Mouse (Mus musculus) stomach, embryonic 15.5 days (tissue): ENCODE results near the gene Olfr1396. TPM values are rescaled to one million over a fixed set of nuclear protein-coding genes. Genes with fewer than 3 reads are reported as not detected.

Experiments used
- ATAC-seq: fragments of 200-750 bp; cut with Nextera tagmentation; 2 replicates; pipeline ENCODE4 v1.8.0; 2017; ENCODE audit warnings: low read depth, moderate number of reproducible peaks, moderate TSS enrichment; ENCODE audit not compliant: insufficient read depth, low FRiP score
- H3K27ac ChIP-seq: fragments of 300-500 bp; sonication (generic); 2 replicates; pipeline ENCODE4 v1.5.1; 2015; ENCODE audit warnings: mild to moderate bottlenecking, inconsistent platforms
- H3K27me3 ChIP-seq: fragments of 300-500 bp; sonication (generic); replicated peaks from 2 replicates; pipeline ENCODE4 v1.6.1; 2015; ENCODE audit warnings: inconsistent platforms
- H3K36me3 ChIP-seq: fragments of 300-500 bp; sonication (generic); 2 replicates; pipeline ENCODE4 v1.6.1; 2015; ENCODE audit warnings: inconsistent platforms
- H3K4me1 ChIP-seq: fragments of 300-500 bp; sonication (generic); 2 replicates; pipeline ENCODE4 v1.6.1; 2015; ENCODE audit warnings: inconsistent platforms
- H3K4me2 ChIP-seq: fragments of 300-500 bp; sonication (generic); 2 replicates; pipeline ENCODE4 v1.6.1; 2015; ENCODE audit warnings: mild to moderate bottlenecking, inconsistent platforms
- H3K4me3 ChIP-seq: fragments of 300-500 bp; sonication (generic); replicated peaks from 2 replicates; pipeline ENCODE4 v1.5.1; 2015; ENCODE audit warnings: inconsistent platforms
- H3K9ac ChIP-seq: fragments of 300-500 bp; sonication (generic); 2 replicates; pipeline ENCODE4 v1.6.1; 2015; ENCODE audit warnings: inconsistent platforms
- H3K9me3 ChIP-seq: fragments of 300-500 bp; sonication (generic); 2 replicates; pipeline ENCODE4 v1.6.1; 2016; ENCODE audit warnings: inconsistent platforms
- WGBS: fragments of 180-500 bp; shearing (Covaris S2); methylation state at CpG from one replicate; pipeline ENCODE4 v1.1.7; 2015; 5-methylcytosine and 5-hydroxymethylcytosine counted together
- polyA plus RNA-seq: library from polyadenylated mRNA; unstranded; fragments of >200 nt; fragmentation: Nextera tagmentation; extraction: Ambion mirVana; gene quantifications from 2 replicates; pipeline ENCODE4 v1.2.1, GENCODE M21; 2015

Olfr1396 gene
- 0.14 TPM in 1 of 2 replicates, not detected in the other for polyA plus RNA-seq

- Histone ChIP-seq H3K27ac (no peak within 1 kb of the TSS), H3K4me3 (no peak within 1 kb of the TSS), H3K27me3 (no peaks in the 10 kb centered on the region), H3K9me3 (no peaks in the 10 kb centered on the region), H3K36me3 (no peaks in the 10 kb centered on the region), H3K4me2 (no peak within 1 kb of the TSS), H3K9ac (no peak within 1 kb of the TSS), H3K4me1 (no peaks in the 10 kb centered on the region)
- ATAC-seq, result no peak
These were observed at the start of gene Olfr1396 for GRCm38 (mm10) chr11:49114774-49115173. Gene Olfr1396, minus strand, starts transcription at chr11:49114874.

GRCm38 (mm10) chr11:49156821-49157814 is 42.4 kb upstream of the Olfr1396 start:
- Histone ChIP-seq H3K27ac (no peak overlapping the region), H3K4me2 (no peak overlapping the region), H3K4me3 (no peak overlapping the region), H3K27me3 (no peaks in the 10 kb centered on the region), H3K36me3 (no peaks in the 10 kb centered on the region), H3K4me1 (no peaks in the 10 kb centered on the region), H3K9me3 (no peaks in the 10 kb centered on the region), H3K9ac (no peak overlapping the region)
- 0 out of 2 replicates have a peak, but pooled peaks have one; percentile 14 for ATAC-seq
- WGBS, result 84% methylated on average over 2 of the region's 2 CpGs

GRCm38 (mm10) chr11:49154077-49154476 is 39.4 kb upstream of the Olfr1396 start, which contains the start of gene Olfr1394:
Gene Olfr1394, plus strand, starts transcription at chr11:49154377.
- Histone ChIP-seq H3K9ac (no peak within 1 kb of the TSS), H3K4me1 (no peaks in the 10 kb centered on the region), H3K36me3 (no peaks in the 10 kb centered on the region), H3K27me3 (no peaks in the 10 kb centered on the region), H3K9me3 (no peaks in the 10 kb centered on the region), H3K4me3 (no peak within 1 kb of the TSS), H3K4me2 (no peak within 1 kb of the TSS), H3K27ac (no peak within 1 kb of the TSS)
- no peak for ATAC-seq
- WGBS, result 82% methylated on average over 1 of the region's 1 CpGs

GRCm38 (mm10) chr11:49141974-49142373 is 27.3 kb upstream of the Olfr1396 start, which contains the start of gene Olfr1395:
Gene Olfr1395, plus strand, starts transcription at chr11:49142274.
- Histone ChIP-seq H3K27ac (no peak within 1 kb of the TSS), H3K27me3 (no peaks in the 10 kb centered on the region), H3K4me2 (no peak within 1 kb of the TSS), H3K9me3 (no peaks in the 10 kb centered on the region), H3K4me3 (no peak within 1 kb of the TSS), H3K9ac (no peak within 1 kb of the TSS), H3K4me1 (no peaks in the 10 kb centered on the region), H3K36me3 (no peaks in the 10 kb centered on the region)
- no peak for ATAC-seq
- WGBS, result 85% methylated on average over 6 of the region's 6 CpGs

GRCm38 (mm10) chr11:49124169-49124568 is 9.5 kb upstream of the Olfr1396 start:
- H3K36me3 ChIP-seq, result no peaks in the 10 kb centered on the region
- H3K27ac ChIP-seq, result no peak overlapping the region
- ATAC-seq, result no peak
- H3K9ac ChIP-seq, result no peak overlapping the region
- no peak overlapping the region for H3K4me3 ChIP-seq
- H3K9me3 ChIP-seq, result no peaks in the 10 kb centered on the region
- no peaks in the 10 kb centered on the region for H3K27me3 ChIP-seq
- WGBS, result 89% methylated on average over 2 of the region's 2 CpGs
- H3K4me1 ChIP-seq, result no peaks in the 10 kb centered on the region
- no peak overlapping the region for H3K4me2 ChIP-seq

- Histone ChIP-seq H3K9ac (no peak overlapping the region), H3K27ac (no peak overlapping the region), H3K9me3 (no peaks in the 10 kb centered on the region), H3K4me1 (no peaks in the 10 kb centered on the region), H3K36me3 (no peaks in the 10 kb centered on the region), H3K4me2 (no peak overlapping the region), H3K27me3 (no peaks in the 10 kb centered on the region), H3K4me3 (no peak overlapping the region)
- no peak for ATAC-seq
- WGBS, result 82% methylated on average over 3 of the region's 3 CpGs
These were observed 5.0 kb upstream of the Olfr1396 start for GRCm38 (mm10) chr11:49119635-49120034.

- 48% methylated on average over 2 of the region's 2 CpGs for WGBS
- H3K9me3 ChIP-seq, result no peaks in the 10 kb centered on the region
- ATAC-seq, result no peak
These were observed 516 bp downstream of the Olfr1396 start for GRCm38 (mm10) chr11:49114158-49114557.

GRCm38 (mm10) chr11:49112624-49113219 is 2.0 kb downstream of the Olfr1396 start:
- Histone ChIP-seq H3K4me3 (no peak overlapping the region), H3K27me3 (no peaks in the 10 kb centered on the region), H3K36me3 (no peaks in the 10 kb centered on the region), H3K4me1 (no peaks in the 10 kb centered on the region), H3K4me2 (no peak overlapping the region), H3K9me3 (no peaks in the 10 kb centered on the region), H3K27ac (no peak overlapping the region), H3K9ac (no peak overlapping the region)
- ATAC-seq, result no peak
- 65% methylated on average over 6 of the region's 6 CpGs for WGBS

More at GRCm38 (mm10) chr11:49114158-49114557, 516 bp downstream of the Olfr1396 start:
- H3K4me1 ChIP-seq, result no peaks in the 10 kb centered on the region
- no peak overlapping the region for H3K4me2 ChIP-seq
- no peak overlapping the region for H3K27ac ChIP-seq
- no peak overlapping the region for H3K9ac ChIP-seq
- no peaks in the 10 kb centered on the region for H3K36me3 ChIP-seq
- no peak overlapping the region for H3K4me3 ChIP-seq
- no peaks in the 10 kb centered on the region for H3K27me3 ChIP-seq

GRCm38 (mm10) chr11:49111000-49111399 is 3.7 kb downstream of the Olfr1396 start:
- Histone ChIP-seq H3K9me3 (no peaks in the 10 kb centered on the region), H3K9ac (no peak overlapping the region), H3K4me1 (no peaks in the 10 kb centered on the region), H3K4me2 (no peak overlapping the region), H3K27ac (no peak overlapping the region), H3K36me3 (no peaks in the 10 kb centered on the region), H3K27me3 (no peaks in the 10 kb centered on the region), H3K4me3 (no peak overlapping the region)
- WGBS, result 44% methylated on average over 1 of the region's 1 CpGs
- ATAC-seq, result no peak

GRCm38 (mm10) chr11:49108833-49109232 is 5.8 kb downstream of the Olfr1396 start:
- Histone ChIP-seq H3K4me2 (no peak overlapping the region), H3K9ac (no peak overlapping the region), H3K36me3 (no peaks in the 10 kb centered on the region), H3K4me3 (no peak overlapping the region), H3K27ac (no peak overlapping the region), H3K4me1 (no peaks in the 10 kb centered on the region), H3K27me3 (no peaks in the 10 kb centered on the region), H3K9me3 (no peaks in the 10 kb centered on the region)
- WGBS, result 34% methylated on average over 1 of the region's 1 CpGs
- no peak for ATAC-seq

- no peaks in the 10 kb centered on the region for H3K27me3 ChIP-seq
- 46% methylated on average over 10 of the region's 10 CpGs for WGBS
- no peak overlapping the region for H3K9ac ChIP-seq
- H3K9me3 ChIP-seq, result no peaks in the 10 kb centered on the region
- H3K4me1 ChIP-seq, result no peaks in the 10 kb centered on the region
- 0 out of 2 replicates have a peak, but pooled peaks have one; percentile 43 for ATAC-seq
- H3K4me2 ChIP-seq, result no peak overlapping the region
- no peak overlapping the region for H3K4me3 ChIP-seq
- H3K36me3 ChIP-seq, result no peaks in the 10 kb centered on the region
- no peak overlapping the region for H3K27ac ChIP-seq
These were observed 6.8 kb downstream of the Olfr1396 start for GRCm38 (mm10) chr11:49107650-49108537.
